In the genomic region with DNA sequence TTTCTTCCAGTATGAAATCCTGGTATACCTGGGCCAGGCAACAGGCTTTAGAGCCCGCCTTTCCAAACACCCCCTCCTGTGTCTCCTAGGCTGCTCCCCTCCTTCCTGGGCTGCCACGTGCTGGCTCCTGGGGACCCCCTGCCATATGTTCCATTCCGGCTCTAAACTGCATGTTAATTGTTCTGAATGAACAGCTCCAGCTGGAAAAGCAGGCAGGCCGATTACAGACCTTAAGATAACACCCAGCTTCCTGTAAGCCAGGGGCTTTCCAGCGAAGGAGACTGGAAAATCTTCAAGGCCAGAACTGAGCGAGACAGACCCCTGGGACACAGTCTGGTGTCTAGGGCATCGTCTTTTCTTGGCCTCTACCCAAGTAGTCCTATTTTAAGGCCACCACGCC, we compare ENCODE assay signal across 11 mouse cellular contexts.
DNase-seq lines count a peak whose midpoint lies in the region; ATAC-seq and TF ChIP-seq lines count a peak whose summit lies in the region.
"Had no signal": no experiment of that assay in that cellular context is flagged by ENCODE, and none has a peak within 500 bp of the region (broad histone marks: within the 10 kb centered on the region; RNA-seq: fewer than 3 reads in every experiment).

No protein-coding gene starts in this region.

- no peaks in the 10 kb centered on the region for H3K36me3 ChIP-seq in stomach, embryonic 14.5 days (ENCODE audit: control insufficient read depth, insufficient read depth, low read length)
- no peaks in the 10 kb centered on the region for H3K36me3 ChIP-seq in stomach, postnatal 0 days (ENCODE audit: control insufficient read depth, insufficient read depth, low read length)
- no peaks in the 10 kb centered on the region for H3K36me3 ChIP-seq in hindbrain, embryonic 13.5 days
- H3K36me3 ChIP-seq: embryonic facial prominence, embryonic 15.5 days; liver, embryonic 15.5 days had no signal

- ATAC-seq in stomach, embryonic 14.5 days (ENCODE audit: insufficient number of reproducible peaks, insufficient read depth, low FRiP score, low read depth): no peak
- no peak for ATAC-seq in stomach, postnatal 0 days (ENCODE audit: low FRiP score, low TSS enrichment)
- peak; percentile 45; the same call in 1 of the 2 replicates for ATAC-seq in hindbrain, embryonic 13.5 days (ENCODE audit: low FRiP score)
- no peak for ATAC-seq in cerebellum, adult (ENCODE audit: insufficient number of reproducible peaks, low FRiP score, low TSS enrichment)

- 25% methylated on average over 8 of the region's 8 CpGs for WGBS in stomach, embryonic 14.5 days
- 33% methylated on average over 8 of the region's 8 CpGs for WGBS in stomach, postnatal 0 days
- WGBS in hindbrain, embryonic 13.5 days: 33% methylated on average over 8 of the region's 8 CpGs

- H3K27ac ChIP-seq in stomach, embryonic 14.5 days (ENCODE audit: low read length): 0 out of 2 replicates have a peak overlapping the region, but pooled peaks have one; percentile 15
- H3K27ac ChIP-seq in stomach, postnatal 0 days (replicated peaks): no peak overlapping the region
- H3K27ac ChIP-seq in hindbrain, embryonic 13.5 days: peak overlapping the region; percentile 52
- H3K27ac ChIP-seq: embryonic facial prominence, embryonic 15.5 days; liver, embryonic 15.5 days had no signal

- peaks cover 21% of the 10 kb centered on the region for H3K4me1 ChIP-seq in stomach, embryonic 14.5 days (ENCODE audit: control insufficient read depth, insufficient read depth, low read length)
- H3K4me1 ChIP-seq in stomach, postnatal 0 days (replicated peaks; ENCODE audit: control insufficient read depth, insufficient read depth): no peaks in the 10 kb centered on the region; the same call in 1 of the 2 replicates
- peaks cover 42% of the 10 kb centered on the region for H3K4me1 ChIP-seq in hindbrain, embryonic 13.5 days (replicated peaks)
- H3K4me1 ChIP-seq: liver, embryonic 15.5 days had no signal

- TF ChIP-seq EP300 in stomach, postnatal 0 days (optimal IDR thresholded peaks at IDR 0.05): no peak

- no peak overlapping the region for H3K4me3 ChIP-seq in stomach, embryonic 14.5 days (ENCODE audit: low read depth, low read length)
- H3K4me3 ChIP-seq in stomach, postnatal 0 days (ENCODE audit: low read depth, low read length): no peak overlapping the region
- no peak overlapping the region for H3K4me3 ChIP-seq in hindbrain, embryonic 13.5 days
- H3K4me3 ChIP-seq: embryonic facial prominence, embryonic 15.5 days; liver, embryonic 15.5 days; myocyte had no signal

- H3K9me3 ChIP-seq in stomach, embryonic 14.5 days (ENCODE audit: control insufficient read depth, low read depth, low read length): no peaks in the 10 kb centered on the region
- no peaks in the 10 kb centered on the region for H3K9me3 ChIP-seq in stomach, postnatal 0 days (ENCODE audit: control insufficient read depth, low read length)
- H3K9me3 ChIP-seq in hindbrain, embryonic 13.5 days: no peaks in the 10 kb centered on the region
- H3K9me3 ChIP-seq: embryonic facial prominence, embryonic 15.5 days; liver, embryonic 15.5 days had no signal

- no peaks in the 10 kb centered on the region for H3K27me3 ChIP-seq in stomach, embryonic 14.5 days (ENCODE audit: control insufficient read depth, insufficient read depth, low read length)
- no peaks in the 10 kb centered on the region for H3K27me3 ChIP-seq in stomach, postnatal 0 days (ENCODE audit: control insufficient read depth, insufficient read depth, low read length)
- H3K27me3 ChIP-seq in hindbrain, embryonic 13.5 days: no peaks in the 10 kb centered on the region
- H3K27me3 ChIP-seq: embryonic facial prominence, embryonic 15.5 days; liver, embryonic 15.5 days had no signal

- TF ChIP-seq CTCF in stomach, postnatal 0 days (IDR thresholded peaks at IDR 0.05; ENCODE audit: low read depth): no peak

- no peak overlapping the region for H3K4me2 ChIP-seq in stomach, embryonic 14.5 days (replicated peaks; ENCODE audit: low read depth, low read length)
- no peak overlapping the region for H3K4me2 ChIP-seq in stomach, postnatal 0 days (replicated peaks; ENCODE audit: low read depth)
- H3K4me2 ChIP-seq in hindbrain, embryonic 13.5 days: no peak overlapping the region
- H3K4me2 ChIP-seq: embryonic facial prominence, embryonic 15.5 days; liver, embryonic 15.5 days had no signal

- DNase-seq in embryo, embryonic 10 days (ENCODE audit: low spot score): peak; percentile 64
- no peak for DNase-seq in embryo, embryonic 9.5 days (ENCODE audit: extremely low spot score)
- DNase-seq in stomach, postnatal 0 days (ENCODE audit: low spot score): no peak
- DNase-seq in cerebellum, postnatal 25 days: no peak
- no peak for DNase-seq in urinary bladder, adult 2 months (ENCODE audit: low spot score)

- H3K9ac ChIP-seq in stomach, embryonic 14.5 days (replicated peaks; ENCODE audit: low read depth, low read length): no peak overlapping the region
- H3K9ac ChIP-seq in stomach, postnatal 0 days (ENCODE audit: low read length): no peak overlapping the region
- H3K9ac ChIP-seq in hindbrain, embryonic 13.5 days: no peak overlapping the region
- H3K9ac ChIP-seq: embryonic facial prominence, embryonic 15.5 days; liver, embryonic 15.5 days had no signal
